Mouse (Mus musculus) myocyte (in vitro differentiated cells): ENCODE data around the gene Pdlim1. TPM values are rescaled to one million over a fixed set of nuclear protein-coding genes. Genes with fewer than 3 reads are reported as not detected.

Experiments used
- H3K27me3 ChIP-seq: one replicate; pipeline ENCODE4 v1.6.1; 2011; ENCODE audit not compliant: control insufficient read depth, insufficient read depth, insufficient read length
- H3K36me3 ChIP-seq: one replicate; pipeline ENCODE4 v1.6.1; 2011; ENCODE audit not compliant: control insufficient read depth, insufficient read depth
- H3K4me2 ChIP-seq: one replicate; pipeline ENCODE4 v1.6.1; 2011; ENCODE audit warnings: low read depth, control low read depth
- H3K4me3 ChIP-seq: one replicate; pipeline ENCODE4 v1.5.1; 2011; ENCODE audit warnings: mild to moderate bottlenecking, control low read depth, moderate library complexity
- H3K79me2 ChIP-seq: one replicate; pipeline ENCODE4 v1.6.1; 2011; ENCODE audit not compliant: control insufficient read depth, insufficient read depth
- H3ac ChIP-seq: one replicate; pipeline ENCODE4 v1.6.1; 2011; ENCODE audit not compliant: control insufficient read depth, insufficient read length
- CEBPB ChIP-seq: IDR thresholded peaks from 2 replicates; pipeline ENCODE4 v1.6.1; 2011; ENCODE audit warnings: mild to moderate bottlenecking, moderate library complexity; ENCODE audit not compliant: poor library complexity, insufficient read depth, severe bottlenecking
- E2F4 ChIP-seq: IDR thresholded peaks from one replicate; pipeline ENCODE4 v1.6.1; 2011; ENCODE audit warnings: mild to moderate bottlenecking, control low read depth, moderate library complexity; ENCODE audit not compliant: insufficient read depth
- MAX ChIP-seq: IDR thresholded peaks from one replicate; pipeline ENCODE4 v1.6.1; 2011; ENCODE audit warnings: low read depth, mild to moderate bottlenecking, control low read depth
- MYOD1 ChIP-seq, 3 experiments: IDR thresholded peaks; one replicate each; pipeline ENCODE4 v1.6.1; 2011; ENCODE audit warnings: control low read depth in 2 of 3, low read depth in 2 of 3, mild to moderate bottlenecking in 2 of 3, moderate library complexity in 1 of 3; ENCODE audit not compliant: insufficient read length in 2 of 3, control insufficient read depth in 1 of 3
- MYOG ChIP-seq, 3 experiments: IDR thresholded peaks; one replicate each; pipeline ENCODE4 v1.6.1; 2011; ENCODE audit warnings: control low read depth in 2 of 3, low read depth in 2 of 3, mild to moderate bottlenecking in 2 of 3; ENCODE audit not compliant: insufficient read length in 2 of 3, control insufficient read depth in 1 of 3, insufficient read depth in 1 of 3
- POLR2A ChIP-seq: IDR thresholded peaks from one replicate; pipeline ENCODE4 v1.6.1; 2011; ENCODE audit warnings: low read depth, mild to moderate bottlenecking, control low read depth, moderate library complexity; ENCODE audit not compliant: insufficient read length
- POLR2AphosphoS2 ChIP-seq: IDR thresholded peaks from one replicate; pipeline ENCODE4 v1.6.1; 2011; ENCODE audit warnings: low read depth, control low read depth; ENCODE audit not compliant: insufficient read length
- REST ChIP-seq: IDR thresholded peaks from one replicate; pipeline ENCODE4 v1.6.1; 2011; ENCODE audit warnings: mild to moderate bottlenecking, control low read depth, moderate library complexity; ENCODE audit not compliant: insufficient read depth, insufficient read length
- SRF ChIP-seq: IDR thresholded peaks from one replicate; pipeline ENCODE4 v1.6.1; 2011; ENCODE audit warnings: low read depth; ENCODE audit not compliant: control insufficient read depth, insufficient read length
- TCF12 ChIP-seq: IDR thresholded peaks from one replicate; pipeline ENCODE4 v1.6.1; 2011; ENCODE audit warnings: mild to moderate bottlenecking, control low read depth; ENCODE audit not compliant: poor library complexity, insufficient read depth, severe bottlenecking
- TCF3 ChIP-seq: IDR thresholded peaks from one replicate; pipeline ENCODE4 v1.6.1; 2011; ENCODE audit warnings: low read depth, control low read depth; ENCODE audit not compliant: insufficient read length
- USF1 ChIP-seq: IDR thresholded peaks from one replicate; pipeline ENCODE4 v1.6.1; 2011; ENCODE audit warnings: low read depth, mild to moderate bottlenecking, control low read depth, moderate library complexity
- polyA plus RNA-seq: library from polyadenylated mRNA; unstranded; fragments of >200 nt; fragmentation: generic; extraction: Trizol; gene quantifications from one replicate; pipeline ENCODE4 v1.2.1, GENCODE M21; 2012; ENCODE audit warnings: missing spikeins

Gene Pdlim1
- polyA plus RNA-seq: 161 TPM

- H3K27me3 ChIP-seq: no peaks in the 10 kb centered on the region
- TF ChIP-seq E2F4 (peak; percentile 38), POLR2AphosphoS2 (peak; percentile 77), TCF3 (peak; percentile 19), MYOD1 (IDR thresholded peaks at IDR 0.05; ENCODE audit: control insufficient read depth in 1 of 3, insufficient read length in 2 of 3, low read depth in 2 of 3) (peak in 2 of 3 experiments; percentile 59 to 87), SRF (no peak), USF1 (no peak), MYOG (IDR thresholded peaks at IDR 0.05; ENCODE audit: control insufficient read depth in 1 of 3, insufficient read depth in 1 of 3, insufficient read length in 2 of 3, low read depth in 2 of 3) (peak in 2 of 3 experiments; percentile 78 to 84), TCF12 (no peak), MAX (no peak), POLR2A (peak; percentile 88), REST (no peak)
Measured at GRCm38 (mm10) chr19:40271308-40271892, at the start of gene Pdlim1. Gene Pdlim1, minus strand, starts transcription at chr19:40271842.

DNA sequence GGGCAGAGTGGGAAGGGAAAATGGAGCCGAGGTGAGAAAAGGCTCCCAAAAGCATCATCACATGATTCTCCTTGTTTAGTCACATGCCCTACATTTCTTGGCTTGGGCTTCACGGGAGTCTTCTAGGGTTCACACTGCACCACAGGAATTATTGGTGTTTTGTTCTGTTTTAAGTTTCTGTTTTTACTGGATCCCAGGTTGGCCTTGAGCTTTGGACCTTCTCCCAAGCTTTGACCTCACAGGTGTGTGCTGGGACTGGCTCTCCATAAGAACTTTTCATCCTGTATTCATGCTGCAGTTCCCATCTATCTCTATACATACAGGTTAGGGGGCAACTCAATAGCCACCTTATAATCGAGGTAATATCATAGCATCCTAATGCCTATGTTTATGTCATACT, 47.6 kb upstream of the Pdlim1 start:
- H3K36me3 ChIP-seq: peaks cover 5% of the 10 kb centered on the region
- TF ChIP-seq E2F4: no peak
- no peak for TF ChIP-seq SRF
- no peak for TF ChIP-seq TCF12
- TF ChIP-seq MYOD1 (IDR thresholded peaks at IDR 0.05; ENCODE audit: control insufficient read depth in 1 of 3, insufficient read length in 2 of 3, low read depth in 2 of 3): no peak
- no peak for TF ChIP-seq POLR2A
- no peak for TF ChIP-seq USF1
- TF ChIP-seq POLR2AphosphoS2: no peak
- no peak for TF ChIP-seq CEBPB
- TF ChIP-seq MAX: no peak
- no peak for TF ChIP-seq REST
- no peak for TF ChIP-seq TCF3
- no peak for TF ChIP-seq MYOG (IDR thresholded peaks at IDR 0.05; ENCODE audit: control insufficient read depth in 1 of 3, insufficient read depth in 1 of 3, insufficient read length in 2 of 3, low read depth in 2 of 3)
- H3K4me2 ChIP-seq: no peak overlapping the region

More at GRCm38 (mm10) chr19:40271308-40271892, at the start of gene Pdlim1:
- Histone ChIP-seq H3K4me2 (peak within 1 kb of the TSS; percentile 93), H3ac (peak within 1 kb of the TSS; percentile 6), H3K79me2 (peaks cover 35% of the 10 kb centered on the region), H3K4me3 (peak within 1 kb of the TSS; percentile 83), H3K36me3 (peaks cover 4% of the 10 kb centered on the region)

GRCm38 (mm10) chr19:40318511-40318910, 46.9 kb upstream of the Pdlim1 start:
- Histone ChIP-seq H3ac (no peak overlapping the region), H3K36me3 (peaks cover 5% of the 10 kb centered on the region), H3K4me3 (no peak overlapping the region), H3K4me2 (no peak overlapping the region), H3K27me3 (no peaks in the 10 kb centered on the region), H3K79me2 (no peaks in the 10 kb centered on the region)
- TF ChIP-seq POLR2A (no peak), E2F4 (no peak), MYOD1 (IDR thresholded peaks at IDR 0.05; ENCODE audit: control insufficient read depth in 1 of 3, insufficient read length in 2 of 3, low read depth in 2 of 3) (no peak), CEBPB (no peak), REST (no peak), POLR2AphosphoS2 (no peak), TCF3 (no peak), SRF (no peak)

More for the DNA sequence above, 47.6 kb upstream of the Pdlim1 start:
- no peak overlapping the region for H3K4me3 ChIP-seq
- H3ac ChIP-seq: no peak overlapping the region
- no peaks in the 10 kb centered on the region for H3K27me3 ChIP-seq
- no peaks in the 10 kb centered on the region for H3K79me2 ChIP-seq

GRCm38 (mm10) chr19:40317001-40317400, 45.4 kb upstream of the Pdlim1 start:
- no peak overlapping the region for H3ac ChIP-seq
- H3K27me3 ChIP-seq: no peaks in the 10 kb centered on the region
- H3K79me2 ChIP-seq: no peaks in the 10 kb centered on the region
- TF ChIP-seq CEBPB: no peak
- no peak for TF ChIP-seq REST
- TF ChIP-seq MYOD1 (IDR thresholded peaks at IDR 0.05; ENCODE audit: control insufficient read depth in 1 of 3, insufficient read length in 2 of 3, low read depth in 2 of 3): no peak
- TF ChIP-seq SRF: no peak
- TF ChIP-seq TCF12: no peak
- TF ChIP-seq TCF3: no peak
- TF ChIP-seq USF1: no peak
- TF ChIP-seq POLR2AphosphoS2: no peak
- no peak for TF ChIP-seq POLR2A
- no peak for TF ChIP-seq MYOG (IDR thresholded peaks at IDR 0.05; ENCODE audit: control insufficient read depth in 1 of 3, insufficient read depth in 1 of 3, insufficient read length in 2 of 3, low read depth in 2 of 3)
- TF ChIP-seq MAX: no peak
- no peak for TF ChIP-seq E2F4
- H3K36me3 ChIP-seq: peaks cover 5% of the 10 kb centered on the region
- no peak overlapping the region for H3K4me3 ChIP-seq
- H3K4me2 ChIP-seq: no peak overlapping the region

DNA sequence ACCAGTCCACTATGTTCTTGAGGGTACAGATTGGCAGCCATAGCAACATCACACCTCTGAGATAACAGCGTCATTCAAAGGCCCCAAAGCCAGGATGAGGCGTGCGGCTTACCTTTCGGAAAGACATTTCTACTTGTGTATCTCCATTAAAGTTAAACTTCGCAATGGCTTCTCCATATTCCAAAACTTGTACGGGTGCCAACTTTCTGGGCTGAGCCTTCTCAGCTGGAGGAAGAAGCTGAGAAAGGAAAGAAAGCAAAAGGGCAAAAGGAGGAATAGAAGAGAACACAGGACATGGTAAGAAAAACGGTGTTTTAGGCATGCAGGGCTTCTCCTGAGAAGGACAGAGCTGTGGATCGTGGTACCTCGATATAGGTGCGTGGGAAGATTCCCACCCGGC, 42.6 kb upstream of the Pdlim1 start:
- TF ChIP-seq TCF3: no peak
- no peak for TF ChIP-seq USF1
- no peak for TF ChIP-seq SRF
- TF ChIP-seq POLR2AphosphoS2: no peak
- no peak for TF ChIP-seq E2F4
- no peak for TF ChIP-seq TCF12
- no peak for TF ChIP-seq MYOG (IDR thresholded peaks at IDR 0.05; ENCODE audit: control insufficient read depth in 1 of 3, insufficient read depth in 1 of 3, insufficient read length in 2 of 3, low read depth in 2 of 3)
- no peak for TF ChIP-seq MAX
- TF ChIP-seq POLR2A: no peak
- no peak for TF ChIP-seq CEBPB
- TF ChIP-seq REST: no peak
- no peak for TF ChIP-seq MYOD1 (IDR thresholded peaks at IDR 0.05; ENCODE audit: control insufficient read depth in 1 of 3, insufficient read length in 2 of 3, low read depth in 2 of 3)
- no peak overlapping the region for H3K4me2 ChIP-seq
- H3ac ChIP-seq: no peak overlapping the region
- no peaks in the 10 kb centered on the region for H3K36me3 ChIP-seq
- no peaks in the 10 kb centered on the region for H3K79me2 ChIP-seq
- H3K4me3 ChIP-seq: no peak overlapping the region
- H3K27me3 ChIP-seq: no peaks in the 10 kb centered on the region
